Mouse (Mus musculus): ENCODE results near the gene Olfr114.

GRCm38 (mm10) chr17:37541454-37542119 is 51.0 kb downstream of the Olfr114 start:
- no peak for TF ChIP-seq EP300 (IDR thresholded peaks at IDR 0.05; ENCODE audit: low read depth in 1 of 2, low read length in 2 of 2)
- no peak for TF ChIP-seq NRF1 (IDR thresholded peaks at IDR 0.05; ENCODE audit: insufficient read depth, low read depth, low read length, poor library complexity, severe bottlenecking)
- TF ChIP-seq MEF2A (IDR thresholded peaks at IDR 0.05; ENCODE audit: extremely low read depth, insufficient replicate concordance, low read depth, low read length, poor library complexity, severe bottlenecking): no peak
- TF ChIP-seq ZKSCAN1 (IDR thresholded peaks at IDR 0.05; ENCODE audit: low read depth, low read length): no peak
- TF ChIP-seq POLR2A (IDR thresholded peaks at IDR 0.05; ENCODE audit: control insufficient read depth in 1 of 2, insufficient read depth in 1 of 2, low read depth in 1 of 2, low read length in 2 of 2, poor library complexity in 1 of 2): no peak
- TF ChIP-seq USF1 (IDR thresholded peaks at IDR 0.05; ENCODE audit: low read depth, low read length): no peak
- no peak for TF ChIP-seq ZMIZ1 (IDR thresholded peaks at IDR 0.05; ENCODE audit: low read depth, low read length)
- TF ChIP-seq ZNF384 (IDR thresholded peaks at IDR 0.05; ENCODE audit: low read depth, low read length): no peak
- TF ChIP-seq CTCF (IDR thresholded peaks at IDR 0.05 in 2 of 3, conservative IDR thresholded peaks at IDR 0.05 in 1 of 3; ENCODE audit: control insufficient read depth in 1 of 3, insufficient read depth in 1 of 3, low read depth in 2 of 3, low read length in 3 of 3, poor library complexity in 1 of 3, severe bottlenecking in 1 of 3): no peak
- TF ChIP-seq TBP (IDR thresholded peaks at IDR 0.05; ENCODE audit: low read depth, low read length): no peak
- TF ChIP-seq ETS1 (IDR thresholded peaks at IDR 0.05; ENCODE audit: low read depth, low read length): no peak
- TF ChIP-seq MXI1 (IDR thresholded peaks at IDR 0.05; ENCODE audit: low read depth, low read length): no peak
- TF ChIP-seq NELFE (IDR thresholded peaks at IDR 0.05; ENCODE audit: low read depth, low read length): no peak
- TF ChIP-seq ZC3H11A (IDR thresholded peaks at IDR 0.05; ENCODE audit: low read depth, low read length): no peak

Data from MEL (cell line).